Mouse (Mus musculus): ENCODE results near the gene Pcnx3.

DNA sequence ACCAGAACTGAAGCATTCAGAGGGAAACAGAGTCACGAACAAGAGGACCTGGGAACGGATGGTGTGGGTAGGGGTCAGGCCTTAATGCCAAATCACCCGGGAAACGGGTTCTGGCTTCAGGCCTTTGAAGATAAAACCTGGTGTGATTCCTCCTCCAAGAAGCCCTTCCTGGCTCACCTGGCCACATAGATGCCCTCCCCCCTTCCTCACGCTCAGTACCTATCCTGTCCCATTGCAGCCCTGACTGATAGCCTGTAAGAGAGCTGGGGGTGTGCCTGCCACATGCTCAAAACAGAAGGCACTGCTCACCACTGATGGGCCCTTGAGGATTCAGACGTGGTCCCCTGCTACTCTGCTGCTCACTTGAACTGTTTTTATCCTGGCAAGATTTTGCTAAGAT lies 5.1 kb upstream of the Pcnx3 start:
- TF ChIP-seq CTCF (IDR thresholded peaks at IDR 0.05; ENCODE audit: borderline replicate concordance, extremely low read depth, insufficient read depth, insufficient read length) (no peak), POLR2A (IDR thresholded peaks at IDR 0.05; ENCODE audit: borderline replicate concordance, extremely low read depth, insufficient read depth, insufficient read length, poor library complexity, severe bottlenecking) (no peak)
